Mouse (Mus musculus) myocyte (in vitro differentiated cells): ENCODE results near the gene Axl. TPM values are rescaled to one million over a fixed set of nuclear protein-coding genes. Genes with fewer than 3 reads are reported as not detected.

Experiments used
- H3K27me3 ChIP-seq: one replicate; pipeline ENCODE4 v1.6.1; 2011; ENCODE audit not compliant: control insufficient read depth, insufficient read depth, insufficient read length
- H3K36me3 ChIP-seq: one replicate; pipeline ENCODE4 v1.6.1; 2011; ENCODE audit not compliant: control insufficient read depth, insufficient read depth
- H3K4me2 ChIP-seq: one replicate; pipeline ENCODE4 v1.6.1; 2011; ENCODE audit warnings: low read depth, control low read depth
- H3K4me3 ChIP-seq: one replicate; pipeline ENCODE4 v1.5.1; 2011; ENCODE audit warnings: mild to moderate bottlenecking, control low read depth, moderate library complexity
- H3K79me2 ChIP-seq: one replicate; pipeline ENCODE4 v1.6.1; 2011; ENCODE audit not compliant: control insufficient read depth, insufficient read depth
- H3ac ChIP-seq: one replicate; pipeline ENCODE4 v1.6.1; 2011; ENCODE audit not compliant: control insufficient read depth, insufficient read length
- CEBPB ChIP-seq: IDR thresholded peaks from 2 replicates; pipeline ENCODE4 v1.6.1; 2011; ENCODE audit warnings: mild to moderate bottlenecking, moderate library complexity; ENCODE audit not compliant: poor library complexity, insufficient read depth, severe bottlenecking
- E2F4 ChIP-seq: IDR thresholded peaks from one replicate; pipeline ENCODE4 v1.6.1; 2011; ENCODE audit warnings: mild to moderate bottlenecking, control low read depth, moderate library complexity; ENCODE audit not compliant: insufficient read depth
- MAX ChIP-seq: IDR thresholded peaks from one replicate; pipeline ENCODE4 v1.6.1; 2011; ENCODE audit warnings: low read depth, mild to moderate bottlenecking, control low read depth
- MYOD1 ChIP-seq, 3 experiments: IDR thresholded peaks; one replicate each; pipeline ENCODE4 v1.6.1; 2011; ENCODE audit warnings: control low read depth in 2 of 3, low read depth in 2 of 3, mild to moderate bottlenecking in 2 of 3, moderate library complexity in 1 of 3; ENCODE audit not compliant: insufficient read length in 2 of 3, control insufficient read depth in 1 of 3
- MYOG ChIP-seq, 3 experiments: IDR thresholded peaks; one replicate each; pipeline ENCODE4 v1.6.1; 2011; ENCODE audit warnings: control low read depth in 2 of 3, low read depth in 2 of 3, mild to moderate bottlenecking in 2 of 3; ENCODE audit not compliant: insufficient read length in 2 of 3, control insufficient read depth in 1 of 3, insufficient read depth in 1 of 3
- POLR2A ChIP-seq: IDR thresholded peaks from one replicate; pipeline ENCODE4 v1.6.1; 2011; ENCODE audit warnings: low read depth, mild to moderate bottlenecking, control low read depth, moderate library complexity; ENCODE audit not compliant: insufficient read length
- POLR2AphosphoS2 ChIP-seq: IDR thresholded peaks from one replicate; pipeline ENCODE4 v1.6.1; 2011; ENCODE audit warnings: low read depth, control low read depth; ENCODE audit not compliant: insufficient read length
- REST ChIP-seq: IDR thresholded peaks from one replicate; pipeline ENCODE4 v1.6.1; 2011; ENCODE audit warnings: mild to moderate bottlenecking, control low read depth, moderate library complexity; ENCODE audit not compliant: insufficient read depth, insufficient read length
- SRF ChIP-seq: IDR thresholded peaks from one replicate; pipeline ENCODE4 v1.6.1; 2011; ENCODE audit warnings: low read depth; ENCODE audit not compliant: control insufficient read depth, insufficient read length
- TCF12 ChIP-seq: IDR thresholded peaks from one replicate; pipeline ENCODE4 v1.6.1; 2011; ENCODE audit warnings: mild to moderate bottlenecking, control low read depth; ENCODE audit not compliant: poor library complexity, insufficient read depth, severe bottlenecking
- TCF3 ChIP-seq: IDR thresholded peaks from one replicate; pipeline ENCODE4 v1.6.1; 2011; ENCODE audit warnings: low read depth, control low read depth; ENCODE audit not compliant: insufficient read length
- USF1 ChIP-seq: IDR thresholded peaks from one replicate; pipeline ENCODE4 v1.6.1; 2011; ENCODE audit warnings: low read depth, mild to moderate bottlenecking, control low read depth, moderate library complexity
- polyA plus RNA-seq: library from polyadenylated mRNA; unstranded; fragments of >200 nt; fragmentation: generic; extraction: Trizol; gene quantifications from one replicate; pipeline ENCODE4 v1.2.1, GENCODE M21; 2012; ENCODE audit warnings: missing spikeins

Gene Axl
- polyA plus RNA-seq, 1 experiment, result 112 TPM

DNA sequence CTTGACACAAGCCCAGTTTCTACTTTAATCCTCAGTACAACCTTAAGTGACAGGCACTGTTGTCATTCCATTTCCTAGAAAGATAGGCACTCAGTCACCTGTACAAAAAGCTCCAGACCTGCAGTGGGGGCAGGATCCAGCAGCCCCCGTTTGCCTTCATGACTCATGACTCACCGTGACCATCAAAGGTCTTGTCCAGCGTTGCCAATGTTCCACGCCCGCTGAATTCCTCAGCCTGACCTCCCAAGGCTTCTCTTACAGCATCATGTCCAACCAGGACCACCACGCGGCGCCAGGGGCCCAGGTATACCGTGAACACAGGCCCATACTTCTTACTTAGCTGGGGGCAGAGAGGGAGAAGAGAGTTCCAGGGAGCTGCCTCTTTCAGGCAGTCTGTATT, 26.2 kb upstream of the Axl start:
- Histone ChIP-seq H3K4me2 (no peak overlapping the region), H3K4me3 (no peak overlapping the region), H3K36me3 (no peaks in the 10 kb centered on the region), H3K27me3 (no peaks in the 10 kb centered on the region), H3ac (no peak overlapping the region), H3K79me2 (no peaks in the 10 kb centered on the region)
- TF ChIP-seq MYOG (IDR thresholded peaks at IDR 0.05; ENCODE audit: control insufficient read depth in 1 of 3, insufficient read depth in 1 of 3, insufficient read length in 2 of 3, low read depth in 2 of 3) (no peak), POLR2AphosphoS2 (no peak), REST (no peak), POLR2A (no peak), MYOD1 (IDR thresholded peaks at IDR 0.05; ENCODE audit: control insufficient read depth in 1 of 3, insufficient read length in 2 of 3, low read depth in 2 of 3) (no peak), SRF (no peak), TCF3 (no peak), CEBPB (no peak), E2F4 (no peak), TCF12 (no peak), USF1 (no peak), MAX (no peak)

DNA sequence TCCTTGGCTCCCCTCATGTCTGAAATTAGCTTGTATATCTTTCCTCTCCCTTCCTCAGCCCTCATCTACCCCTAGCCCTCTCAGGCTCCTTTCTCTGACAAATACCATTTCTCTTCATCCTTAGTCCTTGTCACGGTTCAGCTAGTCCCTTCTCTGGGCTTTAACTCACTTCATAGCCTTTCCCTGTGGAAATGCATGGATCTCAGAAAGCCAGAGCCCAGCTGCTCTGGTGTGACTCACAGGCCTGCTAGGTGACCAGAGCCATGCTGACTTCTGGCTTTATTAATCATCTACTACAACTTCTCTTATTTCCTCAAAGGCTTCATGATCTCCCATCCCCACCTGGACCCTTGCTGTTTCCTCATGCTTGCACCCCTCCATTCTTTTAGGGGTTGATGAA, 23.7 kb upstream of the Axl start:
- no peak for TF ChIP-seq POLR2A
- peak in 1 of 3 experiments; percentile 45 for TF ChIP-seq MYOG (IDR thresholded peaks at IDR 0.05; ENCODE audit: control insufficient read depth in 1 of 3, insufficient read depth in 1 of 3, insufficient read length in 2 of 3, low read depth in 2 of 3)
- TF ChIP-seq MYOD1 (IDR thresholded peaks at IDR 0.05; ENCODE audit: control insufficient read depth in 1 of 3, insufficient read length in 2 of 3, low read depth in 2 of 3), result peak in 1 of 3 experiments; percentile 32
- no peak for TF ChIP-seq TCF12
- TF ChIP-seq REST, result no peak
- no peak for TF ChIP-seq USF1
- no peaks in the 10 kb centered on the region for H3K36me3 ChIP-seq
- no peaks in the 10 kb centered on the region for H3K27me3 ChIP-seq
- H3K4me3 ChIP-seq, result no peak overlapping the region
- H3K79me2 ChIP-seq, result no peaks in the 10 kb centered on the region
- H3K4me2 ChIP-seq, result no peak overlapping the region
- H3ac ChIP-seq, result no peak overlapping the region

DNA sequence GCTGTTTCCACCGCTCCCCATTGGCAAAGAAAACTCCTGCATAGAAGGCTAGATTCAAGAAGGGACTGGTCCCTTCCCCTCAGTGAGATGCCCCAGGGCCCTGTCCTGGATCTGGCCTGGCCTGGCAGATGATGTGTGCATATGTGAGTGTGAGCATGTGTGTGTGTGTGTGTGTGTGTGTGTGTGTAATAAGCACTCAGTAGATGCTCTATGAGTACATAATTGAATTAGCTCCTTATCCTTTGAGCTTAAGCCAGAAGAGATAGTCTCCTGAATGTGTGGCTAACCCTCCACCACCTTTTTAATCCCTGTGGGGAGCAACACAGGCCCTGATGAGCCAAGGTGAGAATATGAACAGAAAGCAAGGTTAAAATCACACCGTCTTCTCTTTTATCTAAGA, 23.2 kb upstream of the Axl start:
- H3K79me2 ChIP-seq, result no peaks in the 10 kb centered on the region
- H3K4me3 ChIP-seq, result no peak overlapping the region
- H3K4me2 ChIP-seq, result no peak overlapping the region
- H3ac ChIP-seq, result no peak overlapping the region
- no peak for TF ChIP-seq REST
- no peak for TF ChIP-seq POLR2A
- TF ChIP-seq MAX, result no peak
- no peak for TF ChIP-seq TCF3
- no peak for TF ChIP-seq CEBPB
- TF ChIP-seq SRF, result no peak
- no peak for TF ChIP-seq E2F4
- no peak for TF ChIP-seq TCF12
- no peak for TF ChIP-seq MYOG (IDR thresholded peaks at IDR 0.05; ENCODE audit: control insufficient read depth in 1 of 3, insufficient read depth in 1 of 3, insufficient read length in 2 of 3, low read depth in 2 of 3)
- no peak for TF ChIP-seq MYOD1 (IDR thresholded peaks at IDR 0.05; ENCODE audit: control insufficient read depth in 1 of 3, insufficient read length in 2 of 3, low read depth in 2 of 3)
- TF ChIP-seq USF1, result no peak
- TF ChIP-seq POLR2AphosphoS2, result no peak
- H3K36me3 ChIP-seq, result no peaks in the 10 kb centered on the region
- H3K27me3 ChIP-seq, result no peaks in the 10 kb centered on the region

DNA sequence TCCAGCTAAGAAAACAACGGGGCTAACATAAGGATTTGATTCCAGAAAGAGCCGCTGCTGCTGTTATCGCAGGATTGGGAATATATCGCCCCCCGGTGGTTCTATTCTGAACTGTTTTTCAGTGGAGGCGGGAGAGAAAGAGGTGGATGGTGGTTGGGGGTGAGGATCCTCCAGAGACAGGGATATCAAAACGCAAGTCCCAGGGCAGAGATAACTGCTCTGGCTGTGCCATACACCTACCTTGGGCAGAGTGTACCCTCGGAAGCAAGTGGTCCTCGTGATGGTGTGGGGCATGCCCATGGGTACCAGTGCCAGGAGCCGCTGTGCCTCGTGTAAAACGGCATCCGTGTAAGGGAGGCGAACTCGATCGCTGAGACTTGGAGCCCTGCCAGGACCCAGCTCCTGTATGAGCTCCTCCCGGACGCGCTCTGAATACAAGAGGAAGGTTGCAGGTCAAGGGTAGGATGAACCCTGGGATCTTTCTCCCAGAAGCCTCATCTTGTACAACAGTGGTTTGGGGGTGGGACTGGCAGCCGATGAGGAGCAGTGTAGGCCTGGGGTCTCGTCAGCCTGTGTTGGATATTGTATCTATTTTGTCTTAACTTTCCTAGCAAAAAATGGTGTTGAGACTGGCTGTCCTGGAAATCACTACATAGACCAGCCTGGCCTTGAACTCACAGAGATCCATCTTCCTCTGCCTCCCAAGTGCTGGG, 17.3 kb upstream of the Axl start:
- no peak overlapping the region for H3K4me3 ChIP-seq
- TF ChIP-seq MYOG (IDR thresholded peaks at IDR 0.05; ENCODE audit: control insufficient read depth in 1 of 3, insufficient read depth in 1 of 3, insufficient read length in 2 of 3, low read depth in 2 of 3) (no peak), POLR2AphosphoS2 (no peak), CEBPB (no peak), REST (no peak), MYOD1 (IDR thresholded peaks at IDR 0.05; ENCODE audit: control insufficient read depth in 1 of 3, insufficient read length in 2 of 3, low read depth in 2 of 3) (no peak), USF1 (no peak), TCF12 (no peak), SRF (no peak), E2F4 (no peak), TCF3 (no peak), POLR2A (no peak), MAX (no peak)
- no peaks in the 10 kb centered on the region for H3K79me2 ChIP-seq
- H3ac ChIP-seq, result no peak overlapping the region
- no peaks in the 10 kb centered on the region for H3K36me3 ChIP-seq
- no peak overlapping the region for H3K4me2 ChIP-seq
- no peaks in the 10 kb centered on the region for H3K27me3 ChIP-seq

DNA sequence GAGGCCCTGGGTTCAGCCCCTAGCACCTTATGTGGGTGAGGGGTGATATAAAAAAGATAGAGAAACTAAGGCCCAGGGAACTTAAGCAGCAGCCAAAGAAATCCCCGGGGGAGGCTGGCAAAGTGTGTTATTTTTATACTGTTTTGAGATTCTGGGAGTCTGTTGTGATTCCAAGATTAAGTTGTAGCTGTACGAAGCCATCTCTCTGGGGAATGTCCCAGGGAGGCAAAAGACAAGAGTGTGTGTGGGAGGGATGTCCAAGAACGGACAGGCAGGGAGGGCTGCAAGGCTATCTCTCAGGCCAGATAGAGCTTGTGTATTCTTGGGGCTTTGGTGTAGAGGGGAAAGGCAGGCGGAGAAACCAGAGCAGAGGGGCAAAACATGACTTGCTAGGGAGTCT, 16.3 kb upstream of the Axl start:
- H3K4me2 ChIP-seq, result no peak overlapping the region
- H3K79me2 ChIP-seq, result no peaks in the 10 kb centered on the region
- H3K4me3 ChIP-seq, result no peak overlapping the region

More for the DNA sequence above, 16.3 kb upstream of the Axl start:
- TF ChIP-seq MAX (no peak), MYOG (IDR thresholded peaks at IDR 0.05; ENCODE audit: control insufficient read depth in 1 of 3, insufficient read depth in 1 of 3, insufficient read length in 2 of 3, low read depth in 2 of 3) (no peak), TCF12 (no peak), CEBPB (no peak), REST (no peak)
- H3ac ChIP-seq, result no peak overlapping the region
- H3K27me3 ChIP-seq, result no peaks in the 10 kb centered on the region
- H3K36me3 ChIP-seq, result no peaks in the 10 kb centered on the region
